Mouse (Mus musculus): Measurements from ENCODE around the gene Jazf1.

DNA sequence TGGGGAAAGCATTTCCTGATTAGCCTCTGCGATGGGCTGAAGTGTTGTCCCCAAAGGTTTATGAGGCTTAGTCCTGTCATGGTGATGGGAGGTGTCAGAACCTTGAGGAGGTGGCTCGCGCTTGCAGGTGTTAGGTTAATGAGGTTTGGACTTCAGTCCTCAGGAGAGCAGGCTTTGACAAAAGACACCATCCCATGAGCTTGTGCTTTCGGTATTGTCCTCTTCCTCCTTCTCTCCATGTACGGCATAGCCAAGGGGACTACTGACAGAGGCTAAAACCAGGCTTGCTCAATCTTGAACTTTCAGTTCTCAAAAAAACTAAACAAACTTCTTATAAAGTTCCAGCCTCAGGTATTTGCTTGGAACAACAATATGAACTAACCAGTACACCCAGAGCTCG, 147.2 kb downstream of the Jazf1 start:
- TF ChIP-seq POLR2A (IDR thresholded peaks at IDR 0.05; ENCODE audit: low read depth, low read length), result no peak
- TF ChIP-seq CTCF (IDR thresholded peaks at IDR 0.05; ENCODE audit: borderline replicate concordance, insufficient read depth, low read length), result no peak

All from embryonic fibroblast, embryonic 13.5 days (primary cell).